Mouse (Mus musculus): ENCODE measurements around the gene Prtn3. TPM values are rescaled to one million over a fixed set of nuclear protein-coding genes. Genes with fewer than 3 reads are reported as not detected.

The Prtn3 gene
- total RNA-seq, 4 experiments from 2014 or later, result not detected

GRCm38 (mm10) chr10:79926491-79927323 lies 52.4 kb downstream of the Prtn3 start, which contains the start of gene Arid3a:
Gene Arid3a, plus strand, starts transcription at chr10:79927043.
- DNase-seq (ENCODE audit: low spot score in 2 of 2), result peak; percentile 70 to 81

GRCm38 (mm10) chr10:79927324-79928029 lies 53.2 kb downstream of the Prtn3 start:
- DNase-seq (ENCODE audit: low spot score in 2 of 2), result no peak

- no peak for DNase-seq (ENCODE audit: low spot score in 2 of 2)
These were observed 53.9 kb downstream of the Prtn3 start for GRCm38 (mm10) chr10:79928030-79928694.

GRCm38 (mm10) chr10:79928907-79929701 lies 54.8 kb downstream of the Prtn3 start:
- no peak for DNase-seq (ENCODE audit: low spot score in 2 of 2)

GRCm38 (mm10) chr10:79929967-79930825 lies 55.9 kb downstream of the Prtn3 start:
- no peak for DNase-seq (ENCODE audit: low spot score in 2 of 2)

- DNase-seq (ENCODE audit: low spot score in 2 of 2), result no peak
These were observed 56.5 kb downstream of the Prtn3 start for GRCm38 (mm10) chr10:79930826-79931186.

GRCm38 (mm10) chr10:79931797-79932196 lies 57.5 kb downstream of the Prtn3 start:
- no peak for DNase-seq (ENCODE audit: low spot score in 2 of 2)

- peak; percentile 59 to 75 for DNase-seq (ENCODE audit: low spot score in 2 of 2)
These were observed 58.5 kb downstream of the Prtn3 start for GRCm38 (mm10) chr10:79932736-79933135.

Small RNA genes within 50 kb of the gene (microRNA-seq; reads per million reads assigned to microRNA genes)
- gene Mir6910, result not detected

Other genes with a start within 250 kb of the Prtn3 start
- 10 to 100 TPM in 2 of 4 experiments, 1 to 10 TPM in 2; 5.4 to 13.0 (median 8.7) TPM for gene Shc2, start 236.6 kb upstream of the Prtn3 start, total RNA-seq (2022)
- 100 to 1,000 TPM in 1 of 4 experiments, 10 to 100 TPM in 3; 32.0 to 113 (median 56.6) TPM for gene Odf3l2, start 228.7 kb upstream of the Prtn3 start, total RNA-seq (2022)
- gene Madcam1, start 209.9 kb upstream of the Prtn3 start, total RNA-seq (2022), result not detected
- gene Tpgs1, start 205.1 kb upstream of the Prtn3 start, total RNA-seq (2022), result 10 to 100 TPM; 17.6 to 21.1 (median 20.1) TPM
- gene Cdc34, start 192.3 kb upstream of the Prtn3 start, total RNA-seq (2022), result 100 to 1,000 TPM; 381 to 451 (median 390) TPM
- 10 to 100 TPM in 3 of 4 experiments, 1 to 10 TPM in 1; 9.9 to 15.9 (median 10.2) TPM for gene Gzmm, start 185.5 kb upstream of the Prtn3 start, total RNA-seq (2022)
- 100 to 1,000 TPM; 524 to 920 (median 651) TPM for gene Bsg, start 170.0 kb upstream of the Prtn3 start, total RNA-seq (2022)
- gene Hcn2, start 157.8 kb upstream of the Prtn3 start, total RNA-seq (2022), result under 1 TPM; 0.39 to 0.86 (median 0.73) TPM
- 10 to 100 TPM; 34.1 to 47.2 (median 38.3) TPM for gene Polrmt, start 127.9 kb upstream of the Prtn3 start, total RNA-seq (2022)
- gene Fgf22, start 119.4 kb upstream of the Prtn3 start, total RNA-seq (2022), result not detected
- gene Rnf126, start 107.5 kb upstream of the Prtn3 start, total RNA-seq (2022), result 10 to 100 TPM; 51.9 to 80.5 (median 53.3) TPM
- 1 to 10 TPM in 2 of 4 experiments, under 1 TPM in 2; 0.73 to 1.2 (median 1.1) TPM for gene Fstl3, start 97.2 kb upstream of the Prtn3 start, total RNA-seq (2022)
- gene Prss57, start 83.5 kb upstream of the Prtn3 start, total RNA-seq (2022), result not detected
- gene Palm, start 80.9 kb upstream of the Prtn3 start, total RNA-seq (2022), result 10 to 100 TPM in 3 of 4 experiments, 1 to 10 TPM in 1; 6.8 to 12.3 (median 11.2) TPM
- gene Misp, start 53.5 kb upstream of the Prtn3 start, total RNA-seq (2022), result not detected
- 10 to 100 TPM; 11.8 to 19.3 (median 14.8) TPM for gene Ptbp1, start 20.0 kb upstream of the Prtn3 start, total RNA-seq (2022)
- gene Plppr3, start 158 bp downstream of the Prtn3 start, total RNA-seq (2022), result under 1 TPM in 1 of 4 experiments, not detected in 3; 0.40 TPM
- not detected for gene Elane, start 11.8 kb downstream of the Prtn3 start, total RNA-seq (2022)
- 100 to 1,000 TPM in 1 of 4 experiments, 10 to 100 TPM in 3; 10.7 to 257 (median 39.5) TPM for gene Cfd, start 16.4 kb downstream of the Prtn3 start, total RNA-seq (2022)
- 10 to 100 TPM; 30.8 to 37.1 (median 32.9) TPM for gene Med16, start 34.4 kb downstream of the Prtn3 start, total RNA-seq (2022)
- not detected for gene Gm26602, start 36.4 kb downstream of the Prtn3 start, total RNA-seq (2022)
- gene Kiss1r, start 42.5 kb downstream of the Prtn3 start, total RNA-seq (2022), result under 1 TPM; 0.13 to 0.36 (median 0.22) TPM
- 100 to 1,000 TPM; 124 to 137 (median 129) TPM for gene R3hdm4, start 46.7 kb downstream of the Prtn3 start, total RNA-seq (2022)
- gene Arid3a, start 52.6 kb downstream of the Prtn3 start, total RNA-seq (2022), result 1 to 10 TPM; 1.5 to 2.3 (median 2.1) TPM
- 10 to 100 TPM; 20.1 to 26.7 (median 23.0) TPM for gene Wdr18, start 85.7 kb downstream of the Prtn3 start, total RNA-seq (2022)
- gene Grin3b, start 96.2 kb downstream of the Prtn3 start, total RNA-seq (2022), result under 1 TPM; 0.13 to 0.52 (median 0.36) TPM
- gene Tmem259, start 109.9 kb downstream of the Prtn3 start, total RNA-seq (2022), result 10 to 100 TPM; 67.9 to 81.4 (median 74.4) TPM
- gene Cnn2, start 114.1 kb downstream of the Prtn3 start, total RNA-seq (2022), result 1 to 10 TPM; 2.7 to 5.3 (median 4.3) TPM
- 1 to 10 TPM; 7.3 to 8.6 (median 8.1) TPM for gene Abca7, start 122.0 kb downstream of the Prtn3 start, total RNA-seq (2022)
- gene Arhgap45, start 142.2 kb downstream of the Prtn3 start, total RNA-seq (2022), result 1 to 10 TPM in 2 of 4 experiments, under 1 TPM in 2; 0.48 to 1.3 (median 0.84) TPM
- gene Polr2e, start 165.3 kb downstream of the Prtn3 start, total RNA-seq (2022), result 10 to 100 TPM; 38.3 to 47.6 (median 39.7) TPM
- 100 to 1,000 TPM; 510 to 613 (median 541) TPM for gene Gpx4, start 172.7 kb downstream of the Prtn3 start, total RNA-seq (2022)
- 1 to 10 TPM; 4.8 to 5.7 (median 5.3) TPM for gene Sbno2, start 231.1 kb downstream of the Prtn3 start, total RNA-seq (2022)
- gene Stk11, start 241.3 kb downstream of the Prtn3 start, total RNA-seq (2022), result 100 to 1,000 TPM; 157 to 173 (median 162) TPM

Data from gastrocnemius, adult 8-10 months (tissue).